Mouse (Mus musculus): ENCODE measurements around the gene Zfp62. TPM values are rescaled to one million over a fixed set of nuclear protein-coding genes. Genes with fewer than 3 reads are reported as not detected.
A peak's percentile ranks its signal among the peaks of the same experiment; 100 is the strongest.

Gene Zfp62
- total and polyA plus RNA-seq, 3 experiments: 16.7 to 132 (median 31.8) TPM

DNA sequence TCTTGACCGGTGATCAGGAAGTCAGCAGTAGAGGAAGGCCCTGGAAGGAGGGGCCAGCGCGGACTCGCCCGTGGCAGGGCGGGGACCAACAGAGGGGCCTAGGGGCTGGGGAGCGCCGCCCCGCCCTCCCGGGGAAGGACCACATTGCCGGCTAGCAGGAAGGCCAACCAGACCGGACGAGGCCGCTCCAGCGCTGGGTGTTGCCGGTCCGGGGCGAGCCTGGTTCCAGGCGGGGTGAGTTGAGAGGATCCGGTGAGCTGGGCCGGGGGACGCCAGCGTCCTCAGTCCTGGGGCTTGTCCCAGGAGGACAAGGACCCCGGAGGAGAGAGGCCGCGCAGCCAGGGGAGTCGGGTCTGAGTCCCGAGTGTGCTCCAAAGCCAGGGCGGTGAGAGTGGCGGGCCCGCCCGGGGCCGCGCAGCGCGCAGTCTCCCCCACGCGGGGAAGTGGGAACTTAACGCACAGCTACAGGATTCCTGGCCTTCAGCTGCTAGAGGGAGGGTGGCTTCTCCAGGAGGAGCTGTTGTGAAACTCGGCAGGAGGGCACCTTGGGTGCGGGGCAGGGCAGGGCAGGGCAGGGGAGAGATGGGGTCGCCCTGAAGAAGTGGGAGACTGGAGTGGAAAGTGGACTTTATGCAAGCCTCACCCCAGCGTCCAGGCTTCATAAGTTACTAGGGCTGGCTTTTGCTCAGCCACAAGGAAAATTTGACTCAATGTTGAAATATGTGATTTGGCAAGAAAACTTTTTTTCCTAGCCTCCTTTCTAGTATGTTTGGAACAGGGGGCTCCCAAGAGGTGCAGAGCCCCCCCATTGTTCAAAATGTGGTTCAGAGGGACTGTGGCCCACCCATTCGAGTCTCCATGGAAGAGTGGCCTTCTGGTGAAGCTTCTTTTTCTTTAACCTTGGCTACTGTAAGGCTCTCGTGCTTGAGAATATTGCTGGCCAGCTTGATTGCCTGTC, 47.6 kb downstream of the Zfp62 start:
- TF ChIP-seq CHD2 (IDR thresholded peaks at IDR 0.05; ENCODE audit: low read length) (no peak), USF2 (IDR thresholded peaks at IDR 0.05; ENCODE audit: borderline replicate concordance in 1 of 2, insufficient read depth in 1 of 2, low read depth in 1 of 2, low read length in 2 of 2) (no peak), ZMIZ1 (IDR thresholded peaks at IDR 0.05; ENCODE audit: low read depth, low read length) (peak; percentile 30; the same call in 1 of the 2 replicates), HCFC1 (IDR thresholded peaks at IDR 0.05; ENCODE audit: low read depth, low read length) (peak; percentile 67), POLR2AphosphoS2 (IDR thresholded peaks at IDR 0.05; ENCODE audit: low read length) (peak; percentile 78; the same call in 1 of the 2 replicates), GABPA (IDR thresholded peaks at IDR 0.05; ENCODE audit: low read depth, low read length) (no peak), ZKSCAN1 (IDR thresholded peaks at IDR 0.05; ENCODE audit: low read depth, low read length) (no peak), JUND (IDR thresholded peaks at IDR 0.05; ENCODE audit: low read depth, low read length) (no peak), SMC3 (IDR thresholded peaks at IDR 0.05; ENCODE audit: low read depth, low read length) (no peak; the same call in 1 of the 2 replicates), RCOR1 (IDR thresholded peaks at IDR 0.05; ENCODE audit: low read depth, low read length) (no peak), MYC (IDR thresholded peaks at IDR 0.05; ENCODE audit: low read depth, low read length) (no peak), TBP (IDR thresholded peaks at IDR 0.05; ENCODE audit: low read depth, low read length) (no peak), ELF1 (IDR thresholded peaks at IDR 0.05; ENCODE audit: low read depth, low read length) (peak; percentile 84), NELFE (IDR thresholded peaks at IDR 0.05; ENCODE audit: low read depth, low read length) (peak; percentile 86), SIN3A (IDR thresholded peaks at IDR 0.05; ENCODE audit: low read length) (peak; percentile 48), BHLHE40 (IDR thresholded peaks at IDR 0.05; ENCODE audit: borderline replicate concordance, low read depth, low read length) (no peak), CTCF (IDR thresholded peaks at IDR 0.05 in 2 of 3, conservative IDR thresholded peaks at IDR 0.05 in 1 of 3; ENCODE audit: control insufficient read depth in 1 of 3, insufficient read depth in 1 of 3, low read depth in 2 of 3, low read length in 3 of 3, poor library complexity in 1 of 3, severe bottlenecking in 1 of 3) (0 out of 6 replicates have a peak, but pooled peaks of 1 of the 3 experiments have one; percentile 6), MAX (IDR thresholded peaks at IDR 0.05; ENCODE audit: low read length) (no peak), EP300 (IDR thresholded peaks at IDR 0.05; ENCODE audit: low read depth in 1 of 2, low read length in 2 of 2) (peak in 1 of 2 experiments; percentile 21; a peak in 1 of 4 replicates), POLR2AphosphoS5 (IDR thresholded peaks at IDR 0.05; ENCODE audit: borderline replicate concordance, low read depth, low read length) (no peak), ETS1 (IDR thresholded peaks at IDR 0.05; ENCODE audit: low read depth, low read length) (0 out of 2 replicates have a peak, but pooled peaks have one; percentile 29), MYB (IDR thresholded peaks at IDR 0.05; ENCODE audit: low read depth, low read length) (no peak), MXI1 (IDR thresholded peaks at IDR 0.05; ENCODE audit: low read depth, low read length) (peak; percentile 74; the same call in 1 of the 2 replicates), CHD1 (IDR thresholded peaks at IDR 0.05; ENCODE audit: low read depth, low read length) (peak; percentile 88; the same call in 1 of the 2 replicates), E2F4 (IDR thresholded peaks at IDR 0.05; ENCODE audit: borderline replicate concordance, low read depth, low read length) (no peak; the same call in 1 of the 2 replicates), ZC3H11A (IDR thresholded peaks at IDR 0.05; ENCODE audit: low read depth, low read length) (no peak), TCF12 (IDR thresholded peaks at IDR 0.05; ENCODE audit: low read depth, low read length) (no peak; the same call in 1 of the 2 replicates), KAT2A (conservative IDR thresholded peaks at IDR 0.05; ENCODE audit: low read depth, low read length) (no peak), NRF1 (IDR thresholded peaks at IDR 0.05; ENCODE audit: insufficient read depth, low read depth, low read length, poor library complexity, severe bottlenecking) (no peak), ZNF384 (IDR thresholded peaks at IDR 0.05; ENCODE audit: low read depth, low read length) (no peak), MAZ (IDR thresholded peaks at IDR 0.05; ENCODE audit: low read depth, low read length) (peak; percentile 79; the same call in 1 of the 2 replicates), UBTF (IDR thresholded peaks at IDR 0.05; ENCODE audit: borderline replicate concordance, insufficient read depth, low read depth, low read length) (0 out of 2 replicates have a peak, but pooled peaks have one; percentile 26), POLR2A (IDR thresholded peaks at IDR 0.05; ENCODE audit: control insufficient read depth in 1 of 2, insufficient read depth in 1 of 2, low read depth in 1 of 2, low read length in 2 of 2, poor library complexity in 1 of 2) (peak; percentile 73 to 89)
- H3K27ac ChIP-seq (ENCODE audit: control insufficient read depth, low read depth, low read length): peak overlapping the region; percentile 80
- H3K36me3 ChIP-seq (ENCODE audit: control insufficient read depth in 1 of 2, insufficient read depth in 2 of 2, low read length in 2 of 2): peaks cover 9 to 19% of the 10 kb centered on the region in 2 experiments; a peak in 3 of 4 replicates
- H3K9me3 ChIP-seq (replicated peaks; ENCODE audit: insufficient read depth, low read length): no peaks in the 10 kb centered on the region
- H3K79me2 ChIP-seq (ENCODE audit: control insufficient read depth, insufficient read depth, low read length, poor library complexity): peaks cover 15% of the 10 kb centered on the region
- H3K9ac ChIP-seq (ENCODE audit: control insufficient read depth, low read depth, low read length, poor library complexity, severe bottlenecking): peak overlapping the region; percentile 86
- peak overlapping the region; percentile 74 to 80 for H3K4me3 ChIP-seq (ENCODE audit: control insufficient read depth in 1 of 2, insufficient read depth in 1 of 2, low read depth in 2 of 2, low read length in 2 of 2)
- no peaks in the 10 kb centered on the region for H3K27me3 ChIP-seq (ENCODE audit: control insufficient read depth in 1 of 2, insufficient read depth in 2 of 2, low read length in 2 of 2)
- DNase-seq (ENCODE audit: low read depth, low spot score): peak; percentile 88
- H3K4me1 ChIP-seq (ENCODE audit: control insufficient read depth in 1 of 2, insufficient read depth in 2 of 2, low read length in 2 of 2): peaks cover 12 to 18% of the 10 kb centered on the region in 2 experiments
